Mouse (Mus musculus) midbrain, embryonic 13.5 days (tissue): Measurements from ENCODE around the gene Bsnd. TPM values are rescaled to one million over a fixed set of nuclear protein-coding genes. Genes with fewer than 3 reads are reported as not detected.
A peak's percentile ranks its signal among the peaks of the same experiment; 100 is the strongest.

Source experiments
- ATAC-seq: fragments of 200-750 bp; cut with Nextera tagmentation; 2 replicates; pipeline ENCODE4 v1.8.0; 2017; ENCODE audit warnings: mild to moderate bottlenecking, moderate TSS enrichment, moderate library complexity
- H3K27ac ChIP-seq: fragments of 300-500 bp; sonication (generic); 2 replicates; pipeline ENCODE4 v1.5.1; 2015; ENCODE audit warnings: inconsistent platforms, mild to moderate bottlenecking, moderate library complexity
- H3K27me3 ChIP-seq: fragments of 300-500 bp; sonication (generic); 2 replicates; pipeline ENCODE4 v1.6.1; 2015; ENCODE audit warnings: mild to moderate bottlenecking, inconsistent platforms
- H3K36me3 ChIP-seq: fragments of 300-500 bp; sonication (generic); 2 replicates; pipeline ENCODE4 v1.6.1; 2015; ENCODE audit warnings: mild to moderate bottlenecking, inconsistent platforms
- H3K4me1 ChIP-seq: fragments of 300-500 bp; sonication (generic); replicated peaks from 2 replicates; pipeline ENCODE4 v1.6.1; 2015; ENCODE audit warnings: inconsistent platforms
- H3K4me2 ChIP-seq: fragments of 300-500 bp; sonication (generic); replicated peaks from 2 replicates; pipeline ENCODE4 v1.6.1; 2015; ENCODE audit warnings: moderate library complexity, mild to moderate bottlenecking, inconsistent platforms
- H3K4me3 ChIP-seq: fragments of 300-500 bp; sonication (generic); replicated peaks from 2 replicates; pipeline ENCODE4 v1.5.1; 2015; ENCODE audit warnings: mild to moderate bottlenecking, inconsistent platforms
- H3K9ac ChIP-seq: fragments of 300-500 bp; sonication (generic); replicated peaks from 2 replicates; pipeline ENCODE4 v1.6.1; 2015; ENCODE audit warnings: mild to moderate bottlenecking, inconsistent platforms
- H3K9me3 ChIP-seq: fragments of 300-500 bp; sonication (generic); 2 replicates; pipeline ENCODE4 v1.6.1; 2016; ENCODE audit warnings: mild to moderate bottlenecking, inconsistent platforms
- WGBS: fragments of 180-500 bp; shearing (Covaris S2); methylation state at CpG from one replicate; pipeline ENCODE4 v1.1.7; 2015; 5-methylcytosine and 5-hydroxymethylcytosine counted together
- polyA plus RNA-seq: library from polyadenylated mRNA; unstranded; fragments of >200 nt; fragmentation: Nextera tagmentation; extraction: Ambion mirVana; gene quantifications from 2 replicates; pipeline ENCODE4 v1.2.1, GENCODE M21; 2015

Bsnd gene
- polyA plus RNA-seq = not detected in 2 replicates

DNA sequence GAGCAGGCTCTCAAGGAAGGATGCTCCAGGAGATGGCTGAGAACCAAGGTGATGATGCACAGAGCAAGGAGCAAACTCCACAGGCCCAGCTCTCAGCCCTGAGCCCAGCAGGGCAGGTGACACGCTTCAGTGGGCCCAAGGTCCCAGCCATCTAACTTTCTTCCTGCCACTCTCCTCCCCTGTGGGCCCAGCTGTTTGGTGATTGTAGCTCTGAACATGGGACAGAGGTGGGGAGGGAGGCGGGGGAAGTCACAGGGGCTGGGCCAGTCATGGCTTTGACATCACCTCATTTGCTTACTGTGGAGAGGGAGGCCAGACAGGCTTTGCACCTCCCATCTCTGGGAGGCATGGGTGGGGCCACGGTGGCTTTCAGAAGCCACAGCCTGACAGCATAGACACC, at the start of gene Bsnd:
Gene Bsnd, minus strand, starts transcription at position 168 of the 400 bp plus-strand sequence.
- Histone ChIP-seq H3K4me2 (no peak within 1 kb of the TSS), H3K4me1 (no peaks in the 10 kb centered on the region), H3K4me3 (no peak within 1 kb of the TSS), H3K9ac (no peak within 1 kb of the TSS), H3K27ac (no peak within 1 kb of the TSS), H3K9me3 (no peaks in the 10 kb centered on the region), H3K27me3 (no peaks in the 10 kb centered on the region), H3K36me3 (no peaks in the 10 kb centered on the region)
- WGBS = 64% methylated on average over 3 of the region's 3 CpGs
- no peak for ATAC-seq

DNA sequence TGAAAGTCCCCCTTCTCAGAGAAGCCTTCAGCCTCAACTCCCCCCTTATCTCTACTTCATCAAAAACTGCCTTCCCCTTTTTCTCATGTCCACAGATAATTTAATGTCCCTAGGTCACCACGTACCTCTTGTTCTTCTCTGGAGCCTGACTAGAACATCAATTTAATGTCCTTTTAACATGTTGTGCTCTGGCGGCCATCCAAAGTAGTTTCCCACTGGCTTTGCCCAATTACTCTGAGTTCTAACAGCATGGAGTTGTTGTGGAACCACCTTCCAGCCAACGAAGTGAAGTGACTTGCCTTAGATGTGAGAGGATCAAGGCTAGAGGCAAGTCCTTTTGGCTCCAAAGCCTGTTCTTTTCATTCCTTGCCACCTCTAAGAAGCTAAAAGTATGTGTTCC, 49.4 kb upstream of the Bsnd start:
- no peak for ATAC-seq
- Histone ChIP-seq H3K36me3 (no peaks in the 10 kb centered on the region), H3K27ac (no peak overlapping the region), H3K27me3 (no peaks in the 10 kb centered on the region), H3K9ac (no peak overlapping the region), H3K9me3 (no peaks in the 10 kb centered on the region), H3K4me2 (no peak overlapping the region), H3K4me1 (no peaks in the 10 kb centered on the region), H3K4me3 (no peak overlapping the region)
- 72% methylated on average over 3 of the region's 3 CpGs for WGBS

DNA sequence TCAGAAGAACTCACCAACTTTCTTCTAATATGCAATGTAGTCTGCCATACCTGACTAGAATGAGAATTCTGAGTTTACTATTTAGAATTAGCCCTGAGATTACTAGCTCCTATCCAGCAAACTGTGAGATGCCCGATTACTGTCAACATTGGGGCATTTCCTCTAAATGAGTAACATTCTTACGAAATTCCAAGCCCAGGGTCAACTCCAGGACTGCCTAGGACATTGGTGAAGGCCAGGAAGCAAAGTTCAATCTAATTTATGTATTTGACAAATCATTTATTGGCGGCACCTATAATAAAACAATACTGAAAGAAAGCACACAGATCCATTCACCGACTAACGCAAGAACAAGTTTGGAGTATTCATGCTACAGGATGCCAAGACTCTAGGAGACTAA, 47.7 kb upstream of the Bsnd start:
- no peak overlapping the region for H3K4me3 ChIP-seq
- no peak overlapping the region for H3K4me2 ChIP-seq
- no peak for ATAC-seq
- H3K4me1 ChIP-seq = no peaks in the 10 kb centered on the region
- no peaks in the 10 kb centered on the region for H3K9me3 ChIP-seq
- no peaks in the 10 kb centered on the region for H3K36me3 ChIP-seq
- H3K9ac ChIP-seq = no peak overlapping the region
- whole genome bisulfite sequencing = 92% methylated on average over 5 of the region's 5 CpGs
- no peak overlapping the region for H3K27ac ChIP-seq
- H3K27me3 ChIP-seq = no peaks in the 10 kb centered on the region

GRCm38 (mm10) chr4:106534256-106534655, 42.2 kb upstream of the Bsnd start:
- no peak overlapping the region for H3K9ac ChIP-seq
- ATAC-seq = no peak
- no peaks in the 10 kb centered on the region for H3K36me3 ChIP-seq
- 79% methylated on average over 7 of the region's 7 CpGs for WGBS
- H3K27me3 ChIP-seq = no peaks in the 10 kb centered on the region
- no peak overlapping the region for H3K4me3 ChIP-seq
- H3K9me3 ChIP-seq = no peaks in the 10 kb centered on the region
- H3K4me1 ChIP-seq = 0 out of 2 replicates have a peak, but pooled peaks cover 4% of the 10 kb centered on the region
- H3K4me2 ChIP-seq = no peak overlapping the region
- H3K27ac ChIP-seq = no peak overlapping the region

- H3K36me3 ChIP-seq = no peaks in the 10 kb centered on the region
- H3K27me3 ChIP-seq = no peaks in the 10 kb centered on the region
- 66% methylated on average over 7 of the region's 7 CpGs for WGBS
- H3K4me3 ChIP-seq = no peak overlapping the region
- no peaks in the 10 kb centered on the region for H3K9me3 ChIP-seq
- H3K4me1 ChIP-seq = 0 out of 2 replicates have a peak, but pooled peaks cover 4% of the 10 kb centered on the region
- H3K27ac ChIP-seq = no peak overlapping the region
- no peak for ATAC-seq
- H3K4me2 ChIP-seq = no peak overlapping the region
- H3K9ac ChIP-seq = no peak overlapping the region
These were observed 41.5 kb upstream of the Bsnd start for GRCm38 (mm10) chr4:106533421-106534080.

- peak; percentile 73 for ATAC-seq
- no peak overlapping the region for H3K9ac ChIP-seq
- WGBS = 65% methylated on average over 9 of the region's 9 CpGs
These were observed 38.0 kb upstream of the Bsnd start for GRCm38 (mm10) chr4:106530113-106530482.

GRCm38 (mm10) chr4:106529375-106530112, 37.5 kb upstream of the Bsnd start:
- peak; percentile 93 for ATAC-seq
- Histone ChIP-seq H3K4me3 (peak overlapping the region; percentile 20), H3K27me3 (no peaks in the 10 kb centered on the region), H3K9ac (no peak overlapping the region), H3K9me3 (no peaks in the 10 kb centered on the region), H3K36me3 (no peaks in the 10 kb centered on the region), H3K4me2 (peak overlapping the region; percentile 47), H3K27ac (no peak overlapping the region), H3K4me1 (0 out of 2 replicates have a peak, but pooled peaks cover 4% of the 10 kb centered on the region)
- WGBS = 13% methylated on average over 17 of the region's 17 CpGs

More at GRCm38 (mm10) chr4:106530113-106530482, 38.0 kb upstream of the Bsnd start:
- no peak overlapping the region for H3K4me3 ChIP-seq
- no peak overlapping the region for H3K27ac ChIP-seq
- 0 out of 2 replicates have a peak, but pooled peaks cover 4% of the 10 kb centered on the region for H3K4me1 ChIP-seq
- no peaks in the 10 kb centered on the region for H3K27me3 ChIP-seq
- H3K36me3 ChIP-seq = no peaks in the 10 kb centered on the region
- H3K9me3 ChIP-seq = no peaks in the 10 kb centered on the region
- H3K4me2 ChIP-seq = no peak overlapping the region

DNA sequence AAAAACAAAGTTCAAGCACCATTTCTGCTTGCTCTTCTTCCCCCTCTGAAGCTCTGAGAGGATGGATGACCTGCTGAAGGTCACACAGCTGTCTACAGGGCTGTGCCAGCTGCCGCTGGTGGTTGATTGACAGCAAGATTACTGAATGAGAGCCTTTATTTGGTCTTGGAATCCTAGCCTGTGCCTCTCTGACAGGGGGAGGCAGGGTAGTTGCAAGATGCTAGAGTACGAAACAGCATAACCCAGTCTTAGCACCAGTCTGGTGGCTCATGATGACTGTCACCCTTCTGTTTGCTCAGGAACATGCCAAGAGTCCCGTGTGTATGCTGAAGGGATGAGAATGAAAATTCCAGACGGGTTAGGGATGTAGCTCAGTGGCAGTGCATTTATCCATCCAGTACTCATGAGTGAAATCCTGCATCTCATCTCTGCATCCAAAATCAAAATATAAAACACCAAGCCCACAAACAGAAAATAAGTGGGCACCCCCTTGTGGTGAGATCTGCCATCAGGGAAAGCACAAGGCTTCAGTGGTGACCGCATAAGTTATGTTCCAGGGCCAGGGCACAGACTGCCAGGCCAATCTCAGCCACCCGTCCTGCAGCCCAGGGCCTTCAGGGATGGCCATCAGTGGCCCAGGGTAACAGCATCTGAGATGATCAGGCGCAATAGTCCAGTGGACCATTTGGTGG, 35.9 kb upstream of the Bsnd start:
- WGBS = 79% methylated on average over 7 of the region's 7 CpGs

GRCm38 (mm10) chr4:106525001-106525400, 32.9 kb upstream of the Bsnd start:
- H3K4me2 ChIP-seq = no peak overlapping the region
- H3K27ac ChIP-seq = no peak overlapping the region
- 85% methylated on average over 2 of the region's 2 CpGs for WGBS
- no peaks in the 10 kb centered on the region for H3K36me3 ChIP-seq
- H3K4me1 ChIP-seq = 0 out of 2 replicates have a peak, but pooled peaks cover 4% of the 10 kb centered on the region
- no peaks in the 10 kb centered on the region for H3K9me3 ChIP-seq
- H3K9ac ChIP-seq = no peak overlapping the region
- ATAC-seq = no peak
- H3K27me3 ChIP-seq = no peaks in the 10 kb centered on the region
- no peak overlapping the region for H3K4me3 ChIP-seq

More for the DNA sequence above, 35.9 kb upstream of the Bsnd start:
- Histone ChIP-seq H3K36me3 (no peaks in the 10 kb centered on the region), H3K4me3 (no peak overlapping the region), H3K4me1 (0 out of 2 replicates have a peak, but pooled peaks cover 4% of the 10 kb centered on the region), H3K27me3 (no peaks in the 10 kb centered on the region), H3K9ac (no peak overlapping the region), H3K27ac (no peak overlapping the region), H3K4me2 (no peak overlapping the region), H3K9me3 (no peaks in the 10 kb centered on the region)
- no peak for ATAC-seq

GRCm38 (mm10) chr4:106524131-106524530, 32.0 kb upstream of the Bsnd start:
- no peaks in the 10 kb centered on the region for H3K4me1 ChIP-seq
- WGBS = 81% methylated on average over 2 of the region's 2 CpGs

DNA sequence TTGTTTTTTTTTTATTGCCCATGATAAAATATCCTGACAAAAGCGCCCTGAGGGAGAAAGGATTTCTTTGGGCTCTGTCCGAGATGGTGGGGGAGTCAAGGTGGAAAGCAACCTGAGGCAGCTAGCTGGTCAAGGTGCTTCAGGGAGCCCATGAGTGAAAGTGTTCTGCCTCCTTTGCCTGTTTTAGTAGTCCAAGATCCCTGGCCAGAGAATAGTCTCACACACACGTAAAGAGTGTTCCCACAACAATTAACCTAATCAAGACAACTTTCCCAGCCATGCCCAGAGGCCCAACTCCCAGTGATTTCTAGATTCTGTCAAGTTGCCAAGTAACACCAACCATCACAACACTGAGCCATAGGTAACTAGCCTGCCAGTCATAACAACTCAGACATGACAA, 30.5 kb upstream of the Bsnd start:
- 84% methylated on average over 3 of the region's 3 CpGs for WGBS
- Histone ChIP-seq H3K9ac (no peak overlapping the region), H3K9me3 (no peaks in the 10 kb centered on the region), H3K27me3 (no peaks in the 10 kb centered on the region), H3K4me1 (no peaks in the 10 kb centered on the region), H3K36me3 (no peaks in the 10 kb centered on the region), H3K4me3 (no peak overlapping the region), H3K4me2 (no peak overlapping the region), H3K27ac (no peak overlapping the region)
- no peak for ATAC-seq

More at GRCm38 (mm10) chr4:106524131-106524530, 32.0 kb upstream of the Bsnd start:
- no peak for ATAC-seq
- Histone ChIP-seq H3K4me3 (no peak overlapping the region), H3K27ac (no peak overlapping the region), H3K9me3 (no peaks in the 10 kb centered on the region), H3K36me3 (no peaks in the 10 kb centered on the region), H3K9ac (no peak overlapping the region), H3K27me3 (no peaks in the 10 kb centered on the region), H3K4me2 (no peak overlapping the region)

DNA sequence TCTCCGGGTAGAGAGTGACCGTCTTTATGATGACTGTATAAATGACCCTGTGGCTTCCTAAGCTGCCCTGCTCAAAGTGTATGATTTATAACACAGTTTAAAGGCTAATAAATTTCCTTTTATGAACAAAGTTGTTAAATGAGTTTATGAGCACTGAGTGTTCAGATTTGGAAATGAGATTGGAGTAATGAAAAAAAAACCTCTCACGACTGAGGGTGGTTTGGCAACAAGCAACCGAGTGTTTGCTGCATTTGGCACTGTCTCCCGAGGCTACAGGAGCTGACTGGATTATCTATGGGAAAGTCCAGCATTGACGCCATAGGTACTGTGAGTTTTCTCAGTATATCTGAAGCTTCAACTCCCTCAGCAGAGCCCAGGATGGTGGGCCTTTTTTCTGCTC, 22.5 kb upstream of the Bsnd start:
- 86% methylated on average over 6 of the region's 6 CpGs for WGBS
- no peak overlapping the region for H3K27ac ChIP-seq
- no peak overlapping the region for H3K4me3 ChIP-seq
- H3K4me2 ChIP-seq = no peak overlapping the region
- H3K4me1 ChIP-seq = no peaks in the 10 kb centered on the region
- no peaks in the 10 kb centered on the region for H3K9me3 ChIP-seq
- ATAC-seq = no peak
- H3K9ac ChIP-seq = no peak overlapping the region
- no peaks in the 10 kb centered on the region for H3K36me3 ChIP-seq
- no peaks in the 10 kb centered on the region for H3K27me3 ChIP-seq
